Mouse (Mus musculus): Measurements from ENCODE around the gene Arpc5l.

DNA sequence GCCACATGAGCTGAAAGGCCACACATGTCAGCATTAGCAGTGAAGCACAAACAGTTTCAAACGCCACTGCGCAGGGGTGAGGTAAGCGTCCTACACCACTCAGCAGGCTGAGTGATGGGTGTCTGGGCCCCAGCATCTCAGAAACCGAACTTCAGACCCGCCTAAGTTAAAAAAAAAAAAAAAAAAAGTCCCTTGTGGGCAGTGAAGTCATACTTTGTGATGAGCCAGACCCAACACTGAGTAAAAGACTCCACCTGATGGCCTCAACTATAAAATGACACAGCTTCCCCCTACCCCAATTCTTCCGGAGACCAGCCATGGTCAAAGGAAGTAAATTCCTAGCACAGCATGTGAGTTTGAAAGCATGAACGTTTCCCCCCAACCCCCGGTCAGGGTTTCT, 2.0 kb upstream of the Arpc5l start:
- TF ChIP-seq CTCF (IDR thresholded peaks at IDR 0.05; ENCODE audit: low read depth) (no peak), EP300 (IDR thresholded peaks at IDR 0.05; ENCODE audit: low read depth) (no peak)
